ENCODE assay signal across 17 mouse cellular contexts in genomic region chr3:126996721-126997120, GRCm38 (mm10).
DNase-seq lines count a peak whose midpoint lies in the region; ATAC-seq lines count a peak whose summit lies in the region.
"Had no signal": no experiment of that assay in that cellular context is flagged by ENCODE, and none has a peak within 500 bp of the region (broad histone marks: within the 10 kb centered on the region; RNA-seq: fewer than 3 reads in every experiment).

No protein-coding gene starts in this region.

- H3K9ac ChIP-seq in limb, embryonic 13.5 days: no peak overlapping the region
- peak overlapping the region; percentile 48; the same call in 1 of the 2 replicates for H3K9ac ChIP-seq in midbrain, embryonic 11.5 days (ENCODE audit: low read length)
- no peak overlapping the region for H3K9ac ChIP-seq in stomach, embryonic 15.5 days
- H3K9ac ChIP-seq: embryonic facial prominence, embryonic 12.5 days; heart, embryonic 15.5 days; lung, embryonic 15.5 days had no signal

- DNase-seq in limb, embryonic 10.5 days (ENCODE audit: low spot score): no peak
- DNase-seq in hindbrain, embryonic 10.5 days (ENCODE audit: low spot score): peak; percentile 16
- peak; percentile 93 for DNase-seq in midbrain, embryonic 11.5 days (ENCODE audit: low spot score, missing footprints)
- DNase-seq in urinary bladder, postnatal 36 days (ENCODE audit: low spot score in 2 of 2): no peak
- DNase-seq in left cerebral cortex, adult 18-20 months (ENCODE audit: low spot score in 2 of 2): no peak
- DNase-seq in heart, adult 8-10 months (ENCODE audit: low spot score): no peak
- DNase-seq: adrenal gland, adult 2 months; cerebellum, adult 18-20 months; gastrocnemius, adult 2 months; kidney, adult 2 months; layer of hippocampus, postnatal 36 days; thymus, postnatal 36 days had no signal

- H3K4me1 ChIP-seq in limb, embryonic 13.5 days: peaks cover 15% of the 10 kb centered on the region
- peaks cover 20% of the 10 kb centered on the region for H3K4me1 ChIP-seq in limb, embryonic 10.5 days
- H3K4me1 ChIP-seq in hindbrain, embryonic 10.5 days (replicated peaks): peaks cover 62% of the 10 kb centered on the region
- H3K4me1 ChIP-seq in midbrain, embryonic 11.5 days (ENCODE audit: control insufficient read depth, insufficient read depth, low read length): peaks cover 31% of the 10 kb centered on the region
- H3K4me1 ChIP-seq in stomach, embryonic 15.5 days: no peaks in the 10 kb centered on the region

- H3K36me3 ChIP-seq in limb, embryonic 13.5 days: no peaks in the 10 kb centered on the region
- no peaks in the 10 kb centered on the region for H3K36me3 ChIP-seq in limb, embryonic 10.5 days
- no peaks in the 10 kb centered on the region for H3K36me3 ChIP-seq in hindbrain, embryonic 10.5 days
- no peaks in the 10 kb centered on the region for H3K36me3 ChIP-seq in midbrain, embryonic 11.5 days (ENCODE audit: control insufficient read depth, insufficient read depth, low read length)
- no peaks in the 10 kb centered on the region for H3K36me3 ChIP-seq in stomach, embryonic 15.5 days
- H3K36me3 ChIP-seq: embryonic facial prominence, embryonic 12.5 days; heart, embryonic 15.5 days; lung, embryonic 15.5 days had no signal

- no peak overlapping the region for H3K27ac ChIP-seq in limb, embryonic 13.5 days
- H3K27ac ChIP-seq in limb, embryonic 10.5 days: no peak overlapping the region
- peak overlapping the region; percentile 90 for H3K27ac ChIP-seq in hindbrain, embryonic 10.5 days
- peak overlapping the region; percentile 85 for H3K27ac ChIP-seq in midbrain, embryonic 11.5 days (ENCODE audit: low read depth, low read length)
- no peak overlapping the region for H3K27ac ChIP-seq in stomach, embryonic 15.5 days
- H3K27ac ChIP-seq: heart, embryonic 15.5 days; lung, embryonic 15.5 days had no signal

- WGBS in limb, embryonic 13.5 days: 82% methylated on average over 8 of the region's 8 CpGs
- WGBS in limb, embryonic 10.5 days: 88% methylated on average over 8 of the region's 8 CpGs
- 36% methylated on average over 8 of the region's 8 CpGs for WGBS in hindbrain, embryonic 10.5 days
- WGBS in midbrain, embryonic 11.5 days: 25% methylated on average over 8 of the region's 8 CpGs
- WGBS in stomach, embryonic 15.5 days: 72% methylated on average over 8 of the region's 8 CpGs

- no peak for ATAC-seq in limb, embryonic 13.5 days (ENCODE audit: low FRiP score, low read depth)
- ATAC-seq in midbrain, embryonic 11.5 days (ENCODE audit: low FRiP score): peak; percentile 66
- ATAC-seq in stomach, embryonic 15.5 days (ENCODE audit: insufficient read depth, low FRiP score, low read depth): no peak

- H3K4me3 ChIP-seq in limb, embryonic 13.5 days: no peak overlapping the region
- no peak overlapping the region for H3K4me3 ChIP-seq in limb, embryonic 10.5 days
- peak overlapping the region; percentile 44 for H3K4me3 ChIP-seq in hindbrain, embryonic 10.5 days
- no peak overlapping the region for H3K4me3 ChIP-seq in midbrain, embryonic 11.5 days (ENCODE audit: low read depth, low read length)
- H3K4me3 ChIP-seq in stomach, embryonic 15.5 days (replicated peaks): peak overlapping the region; percentile 35; the same call in 1 of the 2 replicates

- peak overlapping the region; percentile 67; the same call in 1 of the 2 replicates for H3K4me2 ChIP-seq in limb, embryonic 13.5 days (replicated peaks)
- H3K4me2 ChIP-seq in midbrain, embryonic 11.5 days: peak overlapping the region; percentile 47
- peak overlapping the region; percentile 51; the same call in 1 of the 2 replicates for H3K4me2 ChIP-seq in stomach, embryonic 15.5 days

- no peaks in the 10 kb centered on the region for H3K27me3 ChIP-seq in limb, embryonic 13.5 days
- H3K27me3 ChIP-seq in limb, embryonic 10.5 days (ENCODE audit: low read depth, poor library complexity, severe bottlenecking): no peaks in the 10 kb centered on the region
- no peaks in the 10 kb centered on the region for H3K27me3 ChIP-seq in hindbrain, embryonic 10.5 days (ENCODE audit: insufficient read depth, poor library complexity, severe bottlenecking)
- no peaks in the 10 kb centered on the region for H3K27me3 ChIP-seq in midbrain, embryonic 11.5 days (ENCODE audit: control insufficient read depth, insufficient read depth, low read length)
- H3K27me3 ChIP-seq in stomach, embryonic 15.5 days (replicated peaks): no peaks in the 10 kb centered on the region
- H3K27me3 ChIP-seq: embryonic facial prominence, embryonic 12.5 days; heart, embryonic 15.5 days; lung, embryonic 15.5 days had no signal

- no peaks in the 10 kb centered on the region for H3K9me3 ChIP-seq in limb, embryonic 13.5 days
- no peaks in the 10 kb centered on the region for H3K9me3 ChIP-seq in limb, embryonic 10.5 days (replicated peaks)
- no peaks in the 10 kb centered on the region for H3K9me3 ChIP-seq in hindbrain, embryonic 10.5 days
- no peaks in the 10 kb centered on the region for H3K9me3 ChIP-seq in midbrain, embryonic 11.5 days (ENCODE audit: control insufficient read depth, low read length)
- H3K9me3 ChIP-seq in stomach, embryonic 15.5 days: no peaks in the 10 kb centered on the region
- H3K9me3 ChIP-seq: embryonic facial prominence, embryonic 12.5 days; heart, embryonic 15.5 days; lung, embryonic 15.5 days had no signal

Comparison
In these comparisons a context has a peak if more than half of its experiments do, and no peak if none do; other contexts are left out.
1. H3K27ac ChIP-seq: peak in hindbrain, embryonic 10.5 days (single experiment) and midbrain, embryonic 11.5 days (single experiment); none in limb, embryonic 13.5 days (single experiment), limb, embryonic 10.5 days (single experiment) and stomach, embryonic 15.5 days (single experiment).
2. H3K4me3 ChIP-seq: peak in hindbrain, embryonic 10.5 days (single experiment) and stomach, embryonic 15.5 days (single experiment); none in limb, embryonic 13.5 days (single experiment), limb, embryonic 10.5 days (single experiment) and midbrain, embryonic 11.5 days (single experiment).
3. DNase-seq: peak in hindbrain, embryonic 10.5 days (single experiment) and midbrain, embryonic 11.5 days (single experiment); none in limb, embryonic 10.5 days (single experiment), urinary bladder, postnatal 36 days (0 of 2), left cerebral cortex, adult 18-20 months (0 of 2) and heart, adult 8-10 months (single experiment).
4. Peak in every context shown above with its lines, with median percentiles within 50 percentile points of each other: H3K4me2 ChIP-seq.